Mouse (Mus musculus) midbrain, embryonic 10.5 days (tissue): ENCODE measurements at regions not wholly inside any gene's neighbourhood (a gene's known extent, or its start where the extent isn't known, plus 50 kb on each side); places are given as distances from the start of the nearest gene placed in this dataset. TPM values are rescaled to one million over a fixed set of nuclear protein-coding genes. Genes with fewer than 3 reads are reported as not detected.
"Not testable (repeated sequence)": the region's sequence is repeated elsewhere in the genome, so short reads cannot be mapped to it uniquely, and the experiment has no call there.

Experiments used
- DNase-seq: peaks from one replicate; pipeline ENCODE4 v3.0.0-alpha.2; 2017; ENCODE audit warnings: low spot score
- H3K27ac ChIP-seq: fragments of 300-500 bp; sonication (generic); replicated peaks from 2 replicates; pipeline ENCODE4 v1.5.1; 2016; ENCODE audit warnings: mild to moderate bottlenecking
- H3K27me3 ChIP-seq: fragments of 300-500 bp; sonication (generic); 2 replicates; pipeline ENCODE4 v1.6.1; 2016; ENCODE audit warnings: low read depth, mild to moderate bottlenecking; ENCODE audit not compliant: poor library complexity, severe bottlenecking
- H3K36me3 ChIP-seq: fragments of 300-500 bp; sonication (generic); 2 replicates; pipeline ENCODE4 v1.6.1; 2016; ENCODE audit warnings: mild to moderate bottlenecking, moderate library complexity
- H3K4me1 ChIP-seq: fragments of 300-500 bp; sonication (generic); 2 replicates; pipeline ENCODE4 v1.6.1; 2016
- H3K4me3 ChIP-seq: fragments of 300-500 bp; sonication (generic); 2 replicates; pipeline ENCODE4 v1.5.1; 2016; ENCODE audit warnings: mild to moderate bottlenecking, moderate library complexity
- H3K9me3 ChIP-seq: fragments of 300-500 bp; sonication (generic); replicated peaks from 2 replicates; pipeline ENCODE4 v1.6.1; 2016; ENCODE audit warnings: mild to moderate bottlenecking
- WGBS: fragments of 180-500 bp; shearing (Covaris S2); methylation state at CpG from one replicate; pipeline ENCODE4 v1.1.7; 2016; 5-methylcytosine and 5-hydroxymethylcytosine counted together
- microRNA-seq: library from miRNA; unstranded; fragments of <30 nt; microRNA quantifications from one replicate; pipeline ENCODE4, GENCODE M21; 2017

DNA sequence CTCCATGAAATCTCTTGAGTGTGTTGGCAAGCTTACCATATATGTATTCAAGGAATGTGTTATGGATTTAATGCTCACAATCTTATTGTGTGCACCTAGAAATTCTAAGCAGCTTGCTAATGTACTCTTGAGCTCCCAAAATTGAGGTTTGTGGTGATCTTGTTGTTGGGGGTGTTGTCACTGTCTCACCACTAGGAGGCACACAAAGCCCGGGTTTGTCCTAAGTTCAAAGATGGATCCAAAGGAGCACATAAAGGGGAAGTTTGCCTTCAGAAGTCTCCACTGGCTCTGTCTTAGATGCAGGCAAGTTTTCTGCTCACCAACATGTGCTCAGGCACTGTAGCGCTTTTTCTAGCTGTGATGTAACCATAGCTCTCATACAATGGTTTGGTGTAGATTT is 151.8 kb downstream of the Mrgpra4 start:
- 35% methylated on average over 2 of the region's 2 CpGs for WGBS

GRCm38 (mm10) chr7:47781373-47781772 is 180.2 kb upstream of the Mrgpra3 start:
- no peak for DNase-seq
- 70% methylated on average over 6 of the region's 6 CpGs for WGBS

More for the DNA sequence above, 151.8 kb downstream of the Mrgpra4 start:
- no peak overlapping the region for H3K27ac ChIP-seq
- H3K4me1 ChIP-seq: no peaks in the 10 kb centered on the region
- H3K27me3 ChIP-seq: no peaks in the 10 kb centered on the region
- no peaks in the 10 kb centered on the region for H3K36me3 ChIP-seq
- H3K4me3 ChIP-seq: no peak overlapping the region
- no peak for DNase-seq
- H3K9me3 ChIP-seq: no peaks in the 10 kb centered on the region

GRCm38 (mm10) chr7:47747528-47747927 is 146.4 kb upstream of the Mrgpra3 start:
- Histone ChIP-seq H3K27ac (no peak overlapping the region), H3K4me3 (no peak overlapping the region), H3K9me3 (peaks cover 55% of the 10 kb centered on the region), H3K36me3 (no peaks in the 10 kb centered on the region), H3K4me1 (no peaks in the 10 kb centered on the region), H3K27me3 (no peaks in the 10 kb centered on the region)
- no peak for DNase-seq
- 67% methylated on average over 3 of the region's 3 CpGs for WGBS

More at GRCm38 (mm10) chr7:47781373-47781772, 180.2 kb upstream of the Mrgpra3 start:
- Histone ChIP-seq H3K27ac (no peak overlapping the region), H3K27me3 (no peaks in the 10 kb centered on the region), H3K9me3 (peaks cover 74% of the 10 kb centered on the region), H3K4me1 (no peaks in the 10 kb centered on the region), H3K4me3 (no peak overlapping the region), H3K36me3 (no peaks in the 10 kb centered on the region)

DNA sequence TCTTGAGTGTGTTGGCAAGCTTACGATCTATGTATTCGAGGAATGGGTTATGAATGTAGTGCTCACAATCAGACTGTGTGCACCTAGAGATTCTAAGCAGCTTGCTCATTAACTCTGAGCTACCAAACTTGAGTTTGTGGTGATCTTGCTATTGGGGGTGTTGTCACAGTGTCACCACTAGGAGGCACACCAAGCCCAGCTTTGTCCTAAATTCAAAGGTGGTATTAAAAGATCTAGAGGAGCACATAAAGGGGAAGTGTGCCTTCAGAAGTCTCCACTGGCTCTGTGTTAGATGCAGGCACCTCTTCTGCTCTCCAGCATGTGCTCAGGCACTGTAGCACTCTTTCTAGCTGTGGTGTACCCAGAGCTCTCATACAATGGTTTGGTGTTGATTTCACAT is 138.9 kb upstream of the Mrgpra3 start:
- WGBS: 95% methylated on average over 2 of the region's 2 CpGs
- H3K27ac ChIP-seq, H3K27me3 ChIP-seq, H3K36me3 ChIP-seq, H3K4me3 ChIP-seq, H3K4me1 ChIP-seq, DNase-seq: not testable (repeated sequence)
- peaks cover 55% of the 10 kb centered on the region for H3K9me3 ChIP-seq

- Histone ChIP-seq H3K27ac (no peak overlapping the region), H3K9me3 (peaks cover 56% of the 10 kb centered on the region), H3K27me3 (no peaks in the 10 kb centered on the region), H3K4me3 (no peak overlapping the region), H3K4me1 (no peaks in the 10 kb centered on the region), H3K36me3 (no peaks in the 10 kb centered on the region)
- DNase-seq: no peak
- WGBS: 84% methylated on average over 2 of the region's 2 CpGs
These were observed 89.9 kb upstream of the Mrgpra3 start for GRCm38 (mm10) chr7:47691121-47691520.

DNA sequence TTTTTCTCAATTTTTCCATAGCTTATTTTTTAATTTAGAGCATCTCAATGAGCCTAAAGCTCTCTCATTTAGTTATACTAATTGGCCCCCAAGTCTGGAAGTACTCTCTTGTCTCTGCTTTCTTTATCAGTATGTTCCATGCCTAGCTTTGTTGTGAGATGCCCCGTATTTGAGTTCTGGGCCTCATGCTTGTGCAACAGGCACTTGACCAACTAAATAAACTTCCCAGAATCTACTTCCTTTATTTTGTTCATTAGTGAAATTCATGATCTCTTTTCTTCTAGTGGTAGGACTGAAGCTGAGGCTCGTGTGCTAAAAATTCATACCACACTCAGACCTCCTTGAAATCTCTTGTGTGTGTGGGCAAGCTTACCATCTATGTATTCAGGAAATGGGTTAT is 75.8 kb upstream of the Mrgpra3 start:
- no peaks in the 10 kb centered on the region for H3K4me1 ChIP-seq
- H3K4me3 ChIP-seq: no peak overlapping the region
- DNase-seq: no peak
- H3K27ac ChIP-seq: no peak overlapping the region
- peaks cover 29% of the 10 kb centered on the region for H3K9me3 ChIP-seq
- 75% methylated on average over 2 of the region's 2 CpGs for WGBS
- H3K36me3 ChIP-seq: no peaks in the 10 kb centered on the region
- H3K27me3 ChIP-seq: no peaks in the 10 kb centered on the region

Small RNAs in the stretch of these regions (microRNA-seq; reads per million reads assigned to microRNA genes)
- not detected for gene Gm22427
